Mouse (Mus musculus): ENCODE results near the gene Pou2f1. TPM values are rescaled to one million over a fixed set of nuclear protein-coding genes. Genes with fewer than 3 reads are reported as not detected.

Pou2f1 gene
- polyA plus RNA-seq (2012; rRNA removed) = 3.8 and 7.4 TPM in 2 replicates

DNA sequence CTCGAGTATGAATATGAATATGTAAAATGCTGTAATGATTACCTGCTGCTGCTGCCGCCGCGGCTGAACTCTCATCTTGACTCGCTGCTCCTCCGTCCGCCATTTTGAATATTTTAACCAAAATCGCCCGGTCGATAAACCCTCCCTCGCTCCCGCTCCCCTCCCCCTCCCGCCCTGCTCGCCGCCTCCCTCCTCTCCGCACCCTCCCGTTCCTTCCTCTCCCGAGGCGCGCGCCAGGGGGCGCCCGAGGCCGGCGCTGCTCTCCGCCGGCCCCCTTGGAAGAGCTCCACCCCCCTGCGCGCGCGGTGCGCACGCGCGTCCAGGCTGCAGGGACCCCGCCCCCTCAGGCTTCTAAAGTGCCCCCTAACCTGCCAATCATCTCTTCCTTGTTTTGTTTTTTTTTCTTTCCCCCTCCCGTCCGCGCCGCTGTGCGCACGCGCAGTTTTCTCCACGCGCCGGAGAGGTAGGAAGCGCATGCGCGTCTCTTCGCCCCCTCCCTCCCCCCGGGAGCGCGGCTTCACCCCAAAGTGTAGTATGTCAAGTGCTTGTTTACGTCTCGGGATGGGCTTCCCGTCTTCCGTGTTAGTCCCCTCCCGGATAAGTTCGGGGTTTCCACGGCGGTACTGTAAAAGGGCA lies at the start of gene Pou2f1:
Gene Pou2f1, minus strand, starts transcription at position 159 of the 636 bp plus-strand sequence.

Other genes with a start within 250 kb of the Pou2f1 start
- gene Creg1, start 238.9 kb downstream of the Pou2f1 start, polyA plus RNA-seq (2012; rRNA removed) = 44.8 and 109 TPM in 2 replicates
- gene Cd247, start 214.0 kb downstream of the Pou2f1 start, polyA plus RNA-seq (2012; rRNA removed) = 0.21 and 0.55 TPM in 2 replicates
- 0.08 and 0.11 TPM in 2 replicates for gene Dusp27, start 125.2 kb upstream of the Pou2f1 start, polyA plus RNA-seq (2012; rRNA removed)
- 22.9 and 30.7 TPM in 2 replicates for gene Gpa33, start 127.6 kb upstream of the Pou2f1 start, polyA plus RNA-seq (2012; rRNA removed)
- not detected in 2 replicates for gene Mael, start 236.1 kb upstream of the Pou2f1 start, polyA plus RNA-seq (2012; rRNA removed)